In the genomic region with DNA sequence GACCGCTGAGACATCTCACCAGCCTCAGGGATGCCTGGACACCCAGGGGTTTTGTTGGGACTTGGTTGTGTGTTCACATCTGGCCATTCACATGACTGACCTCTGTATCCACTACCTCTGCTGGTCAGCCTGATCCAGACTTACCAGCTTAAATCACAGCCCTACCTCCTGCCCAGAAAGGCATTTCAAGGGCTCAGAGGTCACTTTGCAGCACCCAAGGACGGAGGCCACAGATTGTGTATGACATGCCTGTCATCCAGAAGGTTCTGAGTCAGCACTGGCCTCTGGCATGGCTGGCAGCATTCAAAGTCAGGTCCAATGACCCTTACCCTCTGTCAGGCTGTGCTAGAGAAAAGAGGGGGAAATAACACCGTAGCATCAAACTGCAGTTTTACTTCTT, we compare ENCODE assay signal across 20 mouse cellular contexts. TPM values are rescaled to one million over a fixed set of nuclear protein-coding genes. Genes with fewer than 3 reads are reported as not detected.
DNase-seq lines count a peak whose midpoint lies in the region; ATAC-seq and TF ChIP-seq lines count a peak whose summit lies in the region.
"Had no signal": no experiment of that assay in that cellular context is flagged by ENCODE, and none has a peak within 500 bp of the region (broad histone marks: within the 10 kb centered on the region; RNA-seq: fewer than 3 reads in every experiment).

No protein-coding gene starts in this region.

- TF ChIP-seq CTCF in kidney, postnatal 0 days (IDR thresholded peaks at IDR 0.05; ENCODE audit: low read depth): no peak

- H3K4me2 ChIP-seq in heart, embryonic 13.5 days: no peak overlapping the region
- H3K4me2 ChIP-seq in liver, embryonic 15.5 days: no peak overlapping the region
- H3K4me2 ChIP-seq in liver, embryonic 11.5 days: no peak overlapping the region
- no peak overlapping the region for H3K4me2 ChIP-seq in kidney, postnatal 0 days (ENCODE audit: low read length)
- H3K4me2 ChIP-seq: embryonic facial prominence, embryonic 12.5 days; hindbrain, embryonic 15.5 days; midbrain, embryonic 11.5 days; neural tube, embryonic 15.5 days had no signal

- H3K36me3 ChIP-seq in heart, embryonic 13.5 days: peaks cover 97% of the 10 kb centered on the region
- H3K36me3 ChIP-seq in liver, embryonic 15.5 days (replicated peaks): peaks cover 94% of the 10 kb centered on the region
- H3K36me3 ChIP-seq in liver, embryonic 11.5 days (ENCODE audit: control insufficient read depth, insufficient read depth, low read length): peaks cover 45% of the 10 kb centered on the region
- H3K36me3 ChIP-seq in kidney, postnatal 0 days (ENCODE audit: insufficient read depth, low read length): peaks cover 64% of the 10 kb centered on the region

- H3K27ac ChIP-seq in heart, embryonic 13.5 days (replicated peaks): peak overlapping the region; percentile 37; the same call in 1 of the 2 replicates
- no peak overlapping the region for H3K27ac ChIP-seq in liver, embryonic 15.5 days (replicated peaks)
- no peak overlapping the region for H3K27ac ChIP-seq in liver, embryonic 11.5 days (ENCODE audit: low read depth, low read length)
- H3K27ac ChIP-seq in kidney, postnatal 0 days: no peak overlapping the region
- H3K27ac ChIP-seq: embryonic facial prominence, embryonic 12.5 days; hindbrain, embryonic 15.5 days; neural tube, embryonic 15.5 days had no signal

- 74% methylated on average over 3 of the region's 3 CpGs for WGBS in heart, embryonic 13.5 days
- 85% methylated on average over 3 of the region's 3 CpGs for WGBS in liver, embryonic 15.5 days (ENCODE audit: insufficient replicate concordance)
- 86% methylated on average over 3 of the region's 3 CpGs for WGBS in liver, embryonic 11.5 days
- WGBS in kidney, postnatal 0 days: 73% methylated on average over 3 of the region's 3 CpGs

- H3K4me3 ChIP-seq in heart, embryonic 13.5 days: no peak overlapping the region
- no peak overlapping the region for H3K4me3 ChIP-seq in liver, embryonic 15.5 days (replicated peaks)
- no peak overlapping the region for H3K4me3 ChIP-seq in liver, embryonic 11.5 days (ENCODE audit: low read depth, low read length)
- no peak overlapping the region for H3K4me3 ChIP-seq in kidney, postnatal 0 days (replicated peaks; ENCODE audit: low read depth, low read length)
- H3K4me3 ChIP-seq: embryonic facial prominence, embryonic 12.5 days; hindbrain, embryonic 15.5 days; neural tube, embryonic 15.5 days had no signal

- DNase-seq in heart, adult 9 months (ENCODE audit: low spot score in 2 of 2): no peak
- DNase-seq in liver, embryonic 11.5 days (ENCODE audit: low spot score): no peak
- DNase-seq in kidney, postnatal 0 days (ENCODE audit: low spot score): no peak
- no peak for DNase-seq in embryo, embryonic 10.5 days (ENCODE audit: low spot score)
- DNase-seq in cerebellum, postnatal 4 days (ENCODE audit: low spot score in 2 of 2): no peak
- no peak for DNase-seq in thymus, postnatal 25 days
- DNase-seq: cerebellum, postnatal 14 days; gastrocnemius, postnatal 14 days; layer of hippocampus, postnatal 36 days; left cerebral cortex, postnatal 4 days; lung, adult 2 months; lung, postnatal 4 days; retina, postnatal 1 day; thymus, adult 2 months had no signal

- no peak for ATAC-seq in heart, embryonic 13.5 days (ENCODE audit: extremely low read depth, insufficient number of reproducible peaks, low FRiP score, low TSS enrichment)
- 0 out of 2 replicates have a peak, but pooled peaks have one; percentile 16 for ATAC-seq in liver, embryonic 15.5 days (ENCODE audit: insufficient read depth)
- ATAC-seq in liver, embryonic 11.5 days (replicated peaks; ENCODE audit: low FRiP score): no peak
- ATAC-seq in kidney, postnatal 0 days (replicated peaks; ENCODE audit: low FRiP score, low read depth): peak; percentile 55

- no peaks in the 10 kb centered on the region for H3K27me3 ChIP-seq in heart, embryonic 13.5 days (replicated peaks)
- H3K27me3 ChIP-seq in liver, embryonic 15.5 days: no peaks in the 10 kb centered on the region
- no peaks in the 10 kb centered on the region for H3K27me3 ChIP-seq in liver, embryonic 11.5 days (replicated peaks; ENCODE audit: control insufficient read depth, insufficient read depth, low read length)
- H3K27me3 ChIP-seq in kidney, postnatal 0 days (ENCODE audit: insufficient read depth, low read length): no peaks in the 10 kb centered on the region
- H3K27me3 ChIP-seq: embryonic facial prominence, embryonic 12.5 days; hindbrain, embryonic 15.5 days; neural tube, embryonic 15.5 days had no signal

- H3K9ac ChIP-seq in heart, embryonic 13.5 days: no peak overlapping the region
- H3K9ac ChIP-seq in liver, embryonic 15.5 days: no peak overlapping the region
- H3K9ac ChIP-seq in liver, embryonic 11.5 days (ENCODE audit: low read depth, low read length): no peak overlapping the region
- H3K9ac ChIP-seq in kidney, postnatal 0 days (ENCODE audit: low read depth, low read length): no peak overlapping the region
- H3K9ac ChIP-seq: embryonic facial prominence, embryonic 12.5 days; hindbrain, embryonic 15.5 days; neural tube, embryonic 15.5 days had no signal

- H3K4me1 ChIP-seq in heart, embryonic 13.5 days: peaks cover 22% of the 10 kb centered on the region
- peaks cover 7% of the 10 kb centered on the region; the same call in 1 of the 2 replicates for H3K4me1 ChIP-seq in liver, embryonic 15.5 days (replicated peaks)
- H3K4me1 ChIP-seq in liver, embryonic 11.5 days (replicated peaks; ENCODE audit: control insufficient read depth, insufficient read depth, low read length): no peaks in the 10 kb centered on the region
- no peaks in the 10 kb centered on the region for H3K4me1 ChIP-seq in kidney, postnatal 0 days (replicated peaks; ENCODE audit: insufficient read depth, low read length)
- H3K4me1 ChIP-seq: embryonic facial prominence, embryonic 12.5 days; hindbrain, embryonic 15.5 days; neural tube, embryonic 15.5 days had no signal

- H3K9me3 ChIP-seq in heart, embryonic 13.5 days: no peaks in the 10 kb centered on the region
- no peaks in the 10 kb centered on the region for H3K9me3 ChIP-seq in liver, embryonic 15.5 days (replicated peaks)
- no peaks in the 10 kb centered on the region for H3K9me3 ChIP-seq in liver, embryonic 11.5 days (ENCODE audit: control insufficient read depth, low read length)
- no peaks in the 10 kb centered on the region for H3K9me3 ChIP-seq in kidney, postnatal 0 days (replicated peaks; ENCODE audit: low read length)
- H3K9me3 ChIP-seq: embryonic facial prominence, embryonic 12.5 days; hindbrain, embryonic 15.5 days; neural tube, embryonic 15.5 days had no signal

RNA-seq across cellular contexts. Expression of a gene that starts 33.3 kb away (rescaled TPM):
- polyA plus RNA-seq in heart, embryonic 13.5 days (2015; fragmentation: Nextera tagmentation; extraction: Ambion mirVana): 18.9 and 20.4 TPM in 2 replicates
- 24.5 and 24.6 TPM in 2 replicates for polyA plus RNA-seq in liver, embryonic 15.5 days (2015; fragmentation: Nextera tagmentation; extraction: Ambion mirVana)
- 18.8 and 23.9 TPM in 2 replicates for polyA plus RNA-seq in liver, embryonic 11.5 days (2014; fragmentation: Nextera tagmentation; extraction: Ambion mirVana)
- polyA plus RNA-seq in kidney, postnatal 0 days (2015; fragmentation: Nextera tagmentation; extraction: Ambion mirVana): 16.9 and 19.6 TPM in 2 replicates

Comparison
In these comparisons a context has a peak if more than half of its experiments do, and no peak if none do; other contexts are left out.
1. ATAC-seq: peak in liver, embryonic 15.5 days (single experiment) and kidney, postnatal 0 days (single experiment); none in heart, embryonic 13.5 days (single experiment) and liver, embryonic 11.5 days (single experiment).